Mouse (Mus musculus): ENCODE measurements around the gene Ildr1.

The Ildr1 gene

DNA sequence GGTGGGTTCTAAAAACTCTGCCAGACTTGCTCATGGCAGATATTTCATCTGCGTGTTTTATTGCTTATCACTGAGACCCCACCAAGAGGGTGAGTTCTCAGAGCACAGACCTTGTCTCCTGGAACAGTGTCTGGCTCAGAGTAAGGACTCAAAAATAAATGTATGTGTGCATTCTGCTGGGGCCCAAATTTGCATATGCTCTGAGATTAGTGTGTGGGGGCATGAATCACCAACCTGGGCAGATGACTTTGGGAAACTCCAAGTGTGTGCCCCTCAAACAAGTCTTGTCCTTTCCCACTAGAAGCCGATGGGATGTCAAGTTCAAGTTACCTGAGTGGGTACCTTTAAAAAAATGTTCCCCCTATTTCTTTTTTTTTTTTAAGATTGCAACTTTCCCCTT is 6.7 kb downstream of the Ildr1 start:
- DNase-seq (ENCODE audit: low spot score in 2 of 2), result no peak

- no peak for DNase-seq (ENCODE audit: low spot score in 2 of 2)
Measured at GRCm38 (mm10) chr16:36707702-36708423, 14.1 kb downstream of the Ildr1 start.

GRCm38 (mm10) chr16:36708751-36709150 is 15.0 kb downstream of the Ildr1 start:
- peak; percentile 60 to 65 for DNase-seq (ENCODE audit: low spot score in 2 of 2)

- DNase-seq (ENCODE audit: low spot score in 2 of 2), result peak; percentile 76 to 78
Measured at GRCm38 (mm10) chr16:36709405-36709804, 15.6 kb downstream of the Ildr1 start.

DNA sequence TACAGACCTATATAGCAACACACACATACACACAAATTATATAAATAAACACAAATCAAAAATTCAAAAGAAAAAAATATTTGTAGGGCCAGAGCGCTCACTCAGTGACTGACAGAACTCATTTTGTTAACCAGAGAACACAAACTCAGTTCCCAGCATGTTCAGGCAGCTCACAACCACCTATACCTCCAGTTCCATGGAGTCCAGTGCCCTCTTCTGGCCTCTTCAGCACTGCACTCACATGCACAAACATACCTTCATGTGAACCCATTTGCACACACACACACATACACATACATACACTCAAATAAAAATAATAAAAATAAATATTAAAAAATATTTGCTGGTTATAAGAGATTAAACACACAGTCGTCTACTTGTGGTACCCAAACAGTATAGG is 17.0 kb downstream of the Ildr1 start:
- DNase-seq (ENCODE audit: low spot score in 2 of 2), result peak in 1 of 2 experiments; percentile 27

- DNase-seq (ENCODE audit: low spot score in 2 of 2), result peak; percentile 86 to 88
Measured at GRCm38 (mm10) chr16:36711760-36712159, 18.0 kb downstream of the Ildr1 start.

DNA sequence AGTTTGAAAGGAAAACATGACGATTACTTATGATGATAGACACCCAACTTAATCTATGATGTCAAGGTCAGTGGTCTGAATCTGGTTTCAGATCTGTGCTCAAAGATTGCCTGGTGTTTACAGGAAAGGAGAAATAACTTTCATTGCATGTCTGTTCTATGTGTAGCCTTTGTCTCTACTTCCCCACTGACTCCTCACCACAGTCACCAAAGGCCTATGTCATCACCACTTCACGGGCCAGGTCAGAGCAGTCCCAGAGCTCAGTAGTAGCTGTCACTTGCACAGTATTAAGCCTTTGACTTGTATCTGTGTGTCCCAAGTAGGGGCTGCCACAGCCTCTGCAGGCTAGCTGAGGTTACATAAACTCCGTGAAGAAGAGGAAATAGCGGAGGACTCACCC is 23.7 kb downstream of the Ildr1 start:
- peak in 1 of 2 experiments; percentile 19 for DNase-seq (ENCODE audit: low spot score in 2 of 2)

DNA sequence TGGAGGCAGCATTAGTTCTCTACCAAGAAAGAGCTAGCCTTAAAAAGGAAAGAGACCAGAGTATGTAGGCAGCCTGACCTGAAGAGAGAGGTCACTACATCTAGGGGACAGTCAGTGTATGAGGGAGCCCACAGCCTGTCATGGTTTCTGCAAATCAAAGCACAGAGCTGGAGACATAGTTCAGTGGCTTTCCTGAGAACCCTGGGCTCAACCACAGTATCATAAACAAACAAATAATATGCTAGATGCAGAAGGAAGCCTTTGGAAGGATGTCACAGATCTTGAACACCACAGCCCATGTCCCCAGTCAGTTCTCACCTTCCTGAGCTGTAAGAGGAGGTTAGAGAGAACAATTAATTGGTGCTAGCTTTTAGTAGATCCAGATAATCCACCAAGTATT is 24.9 kb downstream of the Ildr1 start:
- no peak for DNase-seq (ENCODE audit: low spot score in 2 of 2)

DNA sequence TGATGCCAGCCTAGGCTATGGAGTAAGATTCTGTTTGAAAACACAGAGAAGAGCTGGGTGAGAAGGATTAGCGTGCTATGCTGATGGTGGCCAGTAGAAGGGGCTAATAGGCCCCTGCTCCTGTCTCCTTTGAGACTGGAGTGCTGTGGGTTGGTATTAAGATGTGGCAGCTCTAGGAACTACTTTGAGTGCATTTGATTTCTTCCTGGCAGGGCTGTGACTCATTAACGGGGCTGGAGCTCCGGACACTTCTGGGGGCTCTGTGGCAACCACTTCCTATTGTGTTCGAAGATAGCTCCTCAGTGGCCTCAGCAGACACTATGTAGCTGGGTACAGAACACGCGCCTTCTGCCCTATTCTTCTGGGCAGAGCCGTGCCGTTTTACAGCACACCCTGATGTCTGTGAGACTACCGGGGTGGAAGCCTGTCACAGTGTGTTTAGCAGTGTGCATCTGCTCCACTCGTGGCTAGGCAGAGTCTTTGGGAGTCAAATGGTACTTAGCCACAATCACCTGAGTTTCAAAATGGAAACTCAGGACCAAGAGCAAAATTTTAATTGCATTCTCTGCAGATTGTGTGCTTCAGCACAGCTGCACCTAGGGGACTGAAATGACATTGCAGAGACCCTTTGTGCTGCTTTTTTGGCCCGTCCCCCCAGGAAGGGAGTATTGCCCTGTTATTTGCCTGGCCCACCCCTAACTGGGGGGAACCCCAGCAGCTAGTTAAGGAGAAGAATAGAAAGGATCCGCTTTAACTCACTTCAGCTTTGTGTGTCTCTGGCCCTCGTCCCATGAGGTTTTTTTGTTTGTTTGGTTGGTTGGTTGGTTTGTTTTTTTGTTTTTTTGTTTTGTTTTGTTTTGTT is 26.6 kb downstream of the Ildr1 start:
- DNase-seq (ENCODE audit: low spot score in 2 of 2), result no peak

DNA sequence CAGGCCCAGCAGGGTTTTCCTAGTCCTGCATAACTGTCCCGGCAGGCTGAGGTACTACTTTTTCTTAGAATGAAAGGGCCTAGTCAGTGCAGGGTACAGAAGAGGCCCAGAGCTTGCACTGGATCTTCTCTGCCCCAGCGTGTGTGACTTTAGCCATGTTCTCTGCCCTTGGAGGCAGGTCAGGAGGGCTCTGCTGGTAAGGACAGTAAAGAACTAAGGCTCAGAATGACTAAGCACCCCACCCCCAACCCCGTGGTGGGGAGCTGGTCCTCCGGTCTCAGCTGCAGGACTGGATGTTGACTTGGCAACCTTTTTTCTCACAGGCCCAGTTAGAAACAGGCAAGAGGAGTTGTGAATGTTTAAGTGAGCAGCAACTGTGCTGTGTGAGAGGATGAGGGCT is 29.0 kb downstream of the Ildr1 start:
- DNase-seq (ENCODE audit: low spot score in 2 of 2), result no peak

DNA sequence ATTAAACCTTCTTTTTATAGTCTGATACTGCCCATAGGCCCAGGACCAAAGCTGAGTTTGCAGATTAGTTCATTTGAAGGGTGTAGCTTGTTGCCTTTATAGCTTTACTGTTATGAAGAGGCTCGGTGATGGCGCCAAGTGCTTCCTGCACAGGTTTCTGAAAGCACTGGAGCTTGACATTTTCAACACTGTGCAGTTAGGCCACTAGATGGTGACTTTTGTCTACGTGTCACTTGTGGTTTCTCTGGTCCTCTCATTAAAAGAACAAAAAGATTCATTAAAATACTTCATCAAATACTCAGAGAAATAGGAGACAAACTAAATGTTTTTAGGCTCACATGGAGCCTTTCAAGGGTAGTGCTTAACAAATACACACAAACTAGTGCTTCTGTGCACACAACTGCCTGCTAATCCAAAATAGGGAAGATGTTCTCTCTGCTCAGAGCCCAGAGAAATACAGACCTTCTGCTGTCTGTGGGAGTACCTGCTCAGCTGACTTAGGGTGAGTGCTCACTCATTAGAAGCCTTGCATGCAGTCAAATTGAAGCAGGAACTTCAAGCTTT is 30.2 kb downstream of the Ildr1 start:
- peak; percentile 53 to 57 for DNase-seq (ENCODE audit: low spot score in 2 of 2)

- DNase-seq (ENCODE audit: low spot score in 2 of 2), result no peak
Measured at GRCm38 (mm10) chr16:36728959-36729358, 35.2 kb downstream of the Ildr1 start.

DNA sequence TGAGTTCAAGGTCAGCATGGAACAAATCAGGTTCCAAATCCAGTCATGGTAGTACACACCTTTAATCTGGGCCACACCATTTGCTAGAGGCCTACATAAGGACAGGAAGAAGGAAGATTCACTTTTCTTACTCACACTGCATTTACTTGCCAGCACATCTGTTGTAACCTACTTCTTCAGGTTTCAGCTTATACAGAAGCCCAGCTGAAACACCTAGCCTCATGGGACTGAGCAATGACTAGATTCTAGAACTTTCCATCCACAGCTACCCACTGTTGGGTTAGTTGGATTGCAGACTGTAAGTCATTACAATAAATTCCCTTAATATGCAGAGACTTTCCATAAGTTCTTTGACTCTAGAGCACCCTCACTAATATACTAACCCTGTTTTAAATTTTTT is 38.8 kb downstream of the Ildr1 start:
- DNase-seq (ENCODE audit: low spot score in 2 of 2), result no peak

- no peak for DNase-seq (ENCODE audit: low spot score in 2 of 2)
Measured at GRCm38 (mm10) chr16:36733827-36734226, 40.0 kb downstream of the Ildr1 start.

DNA sequence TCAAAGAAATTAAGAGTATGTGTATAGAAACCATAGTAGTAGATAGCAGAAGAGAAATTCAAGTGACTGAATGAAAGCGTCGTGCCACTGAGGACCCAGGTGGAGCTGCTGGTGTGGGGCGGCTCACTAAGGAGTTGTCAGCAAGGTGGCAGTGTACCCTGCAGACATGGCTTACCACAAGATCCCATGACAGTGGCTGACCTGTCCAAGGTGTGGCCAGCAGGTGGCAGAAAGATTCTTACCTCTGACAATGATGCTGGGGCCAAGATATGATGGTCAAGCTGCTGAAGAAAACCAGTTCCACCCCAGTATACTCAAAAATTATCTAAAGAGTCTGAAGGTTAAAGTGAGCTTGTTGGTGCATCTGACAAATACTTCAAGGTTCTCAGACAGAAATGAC is 41.6 kb downstream of the Ildr1 start:
- no peak for DNase-seq (ENCODE audit: low spot score in 2 of 2)

DNA sequence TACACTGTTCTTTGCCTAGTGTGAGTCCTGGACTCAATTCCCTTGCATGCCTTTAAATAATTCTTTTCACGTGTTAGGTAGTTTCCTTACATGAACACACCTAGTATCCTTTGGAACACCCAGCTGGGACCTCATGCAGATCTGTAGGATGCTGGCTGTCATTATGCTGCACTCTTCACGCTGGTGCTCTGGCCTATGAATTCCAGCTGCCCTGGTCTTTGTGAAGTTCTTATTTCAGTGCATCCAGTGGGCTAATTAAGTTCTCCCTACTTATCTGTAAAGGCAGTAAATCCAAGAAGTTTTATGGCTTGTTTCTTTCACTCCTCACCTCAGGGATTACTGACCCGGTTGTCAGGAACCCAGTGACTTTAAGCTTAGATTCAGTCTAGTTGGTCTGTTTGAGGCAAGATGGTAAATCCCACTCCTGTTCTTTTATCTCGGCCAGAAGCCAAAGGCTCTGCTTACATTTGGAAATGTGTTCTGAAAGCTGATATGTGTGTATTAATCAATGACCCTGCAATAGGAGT is 45.7 kb downstream of the Ildr1 start:
- no peak for DNase-seq (ENCODE audit: low spot score in 2 of 2)

DNA sequence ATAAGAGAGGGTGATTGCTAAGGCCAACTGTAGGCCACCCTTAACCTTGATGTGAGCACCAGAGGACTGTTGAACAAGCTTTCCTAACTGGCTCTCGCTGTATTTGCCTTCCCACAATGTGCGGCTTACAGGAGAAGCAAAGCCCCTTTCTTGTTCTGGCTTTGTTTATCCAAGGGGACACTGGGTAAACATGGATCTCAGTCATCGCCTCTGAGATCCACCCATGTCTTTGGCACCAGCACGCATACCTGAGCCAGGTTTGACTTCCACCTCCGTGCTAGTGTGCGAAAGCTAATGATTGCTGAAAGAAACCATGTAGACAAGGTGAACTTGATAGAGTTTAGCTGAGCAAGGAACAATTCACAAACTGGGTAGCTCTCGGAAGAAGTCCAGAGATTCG is 49.8 kb downstream of the Ildr1 start:
- DNase-seq (ENCODE audit: low spot score in 2 of 2), result no peak

- DNase-seq (ENCODE audit: low spot score in 2 of 2), result no peak
Measured at GRCm38 (mm10) chr16:36747068-36747467, 53.3 kb downstream of the Ildr1 start.

DNA sequence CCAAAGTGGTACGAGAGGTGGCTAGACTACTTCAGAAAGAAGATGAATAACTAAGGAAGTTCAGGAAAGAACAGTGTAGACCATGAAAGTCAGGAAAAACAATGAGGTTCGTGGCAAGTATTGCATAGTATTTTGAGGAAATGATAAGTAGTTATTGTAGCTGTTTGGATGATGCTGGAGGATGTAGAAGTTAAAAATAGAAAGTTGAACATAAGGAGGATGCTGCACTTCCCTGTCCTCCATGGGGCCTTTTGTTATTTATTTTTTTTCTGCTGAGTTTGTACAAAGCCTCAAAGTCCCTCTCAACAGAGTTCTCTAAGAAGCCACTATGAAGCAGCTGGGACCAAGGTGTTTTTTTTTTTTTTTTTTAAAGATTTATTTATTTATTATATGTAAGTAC is 54.0 kb downstream of the Ildr1 start:
- no peak for DNase-seq (ENCODE audit: low spot score in 2 of 2)

DNA sequence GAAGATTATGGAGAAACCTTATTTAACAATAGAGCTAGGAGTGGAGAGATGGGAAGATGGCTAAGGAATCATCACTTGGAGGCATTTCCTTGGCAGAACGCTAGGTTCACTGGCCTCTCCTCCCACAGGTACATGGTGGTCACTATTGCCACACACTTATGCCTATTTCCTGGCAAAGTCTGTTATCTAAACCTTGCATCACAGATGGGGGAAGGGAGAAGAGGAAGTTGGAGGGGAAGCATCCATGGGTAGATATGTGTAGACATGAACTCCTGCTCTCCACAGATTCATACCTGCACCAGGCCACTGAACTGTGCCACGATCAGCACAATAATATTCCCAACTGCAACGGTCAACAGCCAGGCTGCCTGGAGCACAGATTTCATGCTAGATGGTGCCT is 58.2 kb downstream of the Ildr1 start:
- no peak for DNase-seq (ENCODE audit: low spot score in 2 of 2)

DNA sequence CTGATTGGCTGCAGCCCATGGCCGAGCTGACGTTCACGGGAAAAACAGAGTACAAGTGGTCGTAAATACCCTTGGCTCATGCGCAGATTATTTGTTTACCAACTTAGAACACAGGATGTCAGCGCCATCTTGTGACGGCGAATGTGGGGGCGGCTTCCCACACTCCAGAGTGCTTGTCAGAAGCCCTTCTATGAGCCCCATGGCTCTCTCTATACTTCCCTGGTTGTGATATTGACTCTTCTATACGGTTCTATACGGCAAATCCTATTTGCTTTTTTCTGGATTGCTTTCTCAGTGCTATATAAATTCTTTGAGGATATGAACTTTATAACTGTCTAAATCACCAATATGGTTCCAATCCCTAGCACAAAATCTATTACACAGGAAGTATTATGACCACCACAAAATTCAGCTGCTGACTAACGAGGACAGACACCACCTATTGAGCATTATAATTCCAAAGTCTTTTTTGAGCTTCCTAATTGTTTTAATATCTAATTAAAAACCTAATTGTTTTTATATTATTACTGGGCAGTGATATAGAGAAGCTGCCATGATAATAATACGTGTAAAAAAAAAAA is 76.5 kb downstream of the Ildr1 start:
- no peak for DNase-seq (ENCODE audit: low spot score in 2 of 2)

GRCm38 (mm10) chr16:36770830-36771229 is 77.1 kb downstream of the Ildr1 start:
- no peak for DNase-seq (ENCODE audit: low spot score in 2 of 2)

All from spleen, postnatal 36 days (tissue).